In genomic region chr12:117257205-117257920, GRCm38 (mm10) we compare ENCODE assay signal across 11 mouse cellular contexts.
DNase-seq lines count a peak whose midpoint lies in the region; ATAC-seq and TF ChIP-seq lines count a peak whose summit lies in the region.
"Had no signal": no experiment of that assay in that cellular context is flagged by ENCODE, and none has a peak within 500 bp of the region (broad histone marks: within the 10 kb centered on the region; RNA-seq: fewer than 3 reads in every experiment).

No protein-coding gene starts in this region.

- no peak for TF ChIP-seq EP300 in ES-Bruce4 (IDR thresholded peaks at IDR 0.05; ENCODE audit: insufficient read depth, low read depth, low read length)
- TF ChIP-seq EP300 in stomach, postnatal 0 days (optimal IDR thresholded peaks at IDR 0.05) = no peak

- TF ChIP-seq POLR2A in ES-Bruce4 (IDR thresholded peaks at IDR 0.05; ENCODE audit: insufficient read depth, low read length) = no peak

- 7% methylated on average over 20 of the region's 20 CpGs for WGBS in forebrain, embryonic 15.5 days
- 3% methylated on average over 20 of the region's 20 CpGs for WGBS in midbrain, embryonic 11.5 days
- WGBS in stomach, postnatal 0 days = 50% methylated on average over 20 of the region's 20 CpGs

- TF ChIP-seq CTCF in ES-Bruce4 (IDR thresholded peaks at IDR 0.05; ENCODE audit: low read depth, low read length) = no peak
- no peak for TF ChIP-seq CTCF in stomach, postnatal 0 days (IDR thresholded peaks at IDR 0.05; ENCODE audit: low read depth)

- 0 out of 2 replicates have a peak overlapping the region, but pooled peaks have one; percentile 1 for H3K4me2 ChIP-seq in forebrain, embryonic 15.5 days (replicated peaks)
- H3K4me2 ChIP-seq in midbrain, embryonic 11.5 days = no peak overlapping the region; the same call in 1 of the 2 replicates
- no peak overlapping the region for H3K4me2 ChIP-seq in stomach, postnatal 0 days (replicated peaks; ENCODE audit: low read depth)

- peaks cover 12% of the 10 kb centered on the region for H3K4me1 ChIP-seq in ES-Bruce4 (ENCODE audit: control insufficient read depth, insufficient read depth, low read length)
- peaks cover 31% of the 10 kb centered on the region for H3K4me1 ChIP-seq in forebrain, embryonic 15.5 days
- peaks cover 78% of the 10 kb centered on the region for H3K4me1 ChIP-seq in midbrain, embryonic 11.5 days (ENCODE audit: control insufficient read depth, insufficient read depth, low read length)
- H3K4me1 ChIP-seq in stomach, postnatal 0 days (replicated peaks; ENCODE audit: control insufficient read depth, insufficient read depth) = no peaks in the 10 kb centered on the region

- ATAC-seq in forebrain, embryonic 15.5 days (replicated peaks) = peak; percentile 73
- peak; percentile 88 for ATAC-seq in midbrain, embryonic 11.5 days (ENCODE audit: low FRiP score)
- no peak for ATAC-seq in stomach, postnatal 0 days (ENCODE audit: low FRiP score, low TSS enrichment)
- no peak for ATAC-seq in erythroblast, adult 5-6 weeks (replicated peaks; ENCODE audit: low FRiP score, poor library complexity, severe bottlenecking)
- ATAC-seq: lung, postnatal 0 days had no signal

- H3K4me3 ChIP-seq in ES-Bruce4 (ENCODE audit: low read depth, low read length) = peak overlapping the region; percentile 27
- H3K4me3 ChIP-seq in forebrain, embryonic 15.5 days = no peak overlapping the region
- no peak overlapping the region for H3K4me3 ChIP-seq in midbrain, embryonic 11.5 days (ENCODE audit: low read depth, low read length)
- no peak overlapping the region for H3K4me3 ChIP-seq in stomach, postnatal 0 days (ENCODE audit: low read depth, low read length)

- H3K9ac ChIP-seq in ES-Bruce4 (ENCODE audit: low read depth, poor library complexity, severe bottlenecking) = 0 out of 2 replicates have a peak overlapping the region, but pooled peaks have one; percentile 10
- H3K9ac ChIP-seq in forebrain, embryonic 15.5 days (replicated peaks) = peak overlapping the region; percentile 34
- peak overlapping the region; percentile 34; the same call in 1 of the 2 replicates for H3K9ac ChIP-seq in midbrain, embryonic 11.5 days (ENCODE audit: low read length)
- no peak overlapping the region for H3K9ac ChIP-seq in stomach, postnatal 0 days (ENCODE audit: low read length)

- H3K36me3 ChIP-seq in ES-Bruce4 (ENCODE audit: control insufficient read depth, insufficient read depth, low read length, poor library complexity, severe bottlenecking) = no peaks in the 10 kb centered on the region
- peaks cover 7% of the 10 kb centered on the region; the same call in 1 of the 2 replicates for H3K36me3 ChIP-seq in forebrain, embryonic 15.5 days
- H3K36me3 ChIP-seq in midbrain, embryonic 11.5 days (ENCODE audit: control insufficient read depth, insufficient read depth, low read length) = peaks cover 23% of the 10 kb centered on the region
- H3K36me3 ChIP-seq in stomach, postnatal 0 days (ENCODE audit: control insufficient read depth, insufficient read depth, low read length) = no peaks in the 10 kb centered on the region

- H3K27me3 ChIP-seq in ES-Bruce4 (ENCODE audit: control insufficient read depth, insufficient read depth, low read length, poor library complexity, severe bottlenecking) = no peaks in the 10 kb centered on the region
- no peaks in the 10 kb centered on the region for H3K27me3 ChIP-seq in forebrain, embryonic 15.5 days
- no peaks in the 10 kb centered on the region for H3K27me3 ChIP-seq in midbrain, embryonic 11.5 days (ENCODE audit: control insufficient read depth, insufficient read depth, low read length)
- H3K27me3 ChIP-seq in stomach, postnatal 0 days (ENCODE audit: control insufficient read depth, insufficient read depth, low read length) = no peaks in the 10 kb centered on the region

- H3K27ac ChIP-seq in ES-Bruce4 (ENCODE audit: insufficient read depth, low read length) = no peak overlapping the region
- H3K27ac ChIP-seq in forebrain, embryonic 15.5 days (replicated peaks) = peak overlapping the region; percentile 88
- H3K27ac ChIP-seq in midbrain, embryonic 11.5 days (ENCODE audit: low read depth, low read length) = peak overlapping the region; percentile 99
- no peak overlapping the region for H3K27ac ChIP-seq in stomach, postnatal 0 days (replicated peaks)

- H3K9me3 ChIP-seq in ES-Bruce4 (replicated peaks; ENCODE audit: control insufficient read depth, insufficient read depth, low read length, poor library complexity, severe bottlenecking) = no peaks in the 10 kb centered on the region
- no peaks in the 10 kb centered on the region for H3K9me3 ChIP-seq in forebrain, embryonic 15.5 days
- H3K9me3 ChIP-seq in midbrain, embryonic 11.5 days (ENCODE audit: control insufficient read depth, low read length) = no peaks in the 10 kb centered on the region
- H3K9me3 ChIP-seq in stomach, postnatal 0 days (ENCODE audit: control insufficient read depth, low read length) = no peaks in the 10 kb centered on the region

- peak; percentile 35 for DNase-seq in ZHBTc4 (ENCODE audit: low read depth, low spot score)
- DNase-seq in midbrain, embryonic 11.5 days (ENCODE audit: low spot score, missing footprints) = peak; percentile 98
- DNase-seq in urinary bladder, postnatal 4 days (ENCODE audit: low spot score in 2 of 2) = no peak
- no peak for DNase-seq in stomach, postnatal 0 days (ENCODE audit: low spot score)
- DNase-seq in kidney, postnatal 14 days = no peak
- DNase-seq: cerebellum, postnatal 36 days; gastrocnemius, postnatal 10 days had no signal

Comparison
In these comparisons a context has a peak if more than half of its experiments do, and no peak if none do; other contexts are left out.
1. H3K27ac ChIP-seq: peak in forebrain, embryonic 15.5 days (single experiment) and midbrain, embryonic 11.5 days (single experiment); none in ES-Bruce4 (single experiment) and stomach, postnatal 0 days (single experiment).
2. DNase-seq: peak in ZHBTc4 (single experiment) and midbrain, embryonic 11.5 days (single experiment); none in urinary bladder, postnatal 4 days (0 of 2), stomach, postnatal 0 days (single experiment) and kidney, postnatal 14 days (single experiment).
3. ATAC-seq: peak in forebrain, embryonic 15.5 days (single experiment) and midbrain, embryonic 11.5 days (single experiment); none in stomach, postnatal 0 days (single experiment) and erythroblast, adult 5-6 weeks (single experiment).